Mouse (Mus musculus): ENCODE data around the gene Odam. TPM values are rescaled to one million over a fixed set of nuclear protein-coding genes. Genes with fewer than 3 reads are reported as not detected.

The Odam gene
- not detected for total RNA-seq (2021)

DNA sequence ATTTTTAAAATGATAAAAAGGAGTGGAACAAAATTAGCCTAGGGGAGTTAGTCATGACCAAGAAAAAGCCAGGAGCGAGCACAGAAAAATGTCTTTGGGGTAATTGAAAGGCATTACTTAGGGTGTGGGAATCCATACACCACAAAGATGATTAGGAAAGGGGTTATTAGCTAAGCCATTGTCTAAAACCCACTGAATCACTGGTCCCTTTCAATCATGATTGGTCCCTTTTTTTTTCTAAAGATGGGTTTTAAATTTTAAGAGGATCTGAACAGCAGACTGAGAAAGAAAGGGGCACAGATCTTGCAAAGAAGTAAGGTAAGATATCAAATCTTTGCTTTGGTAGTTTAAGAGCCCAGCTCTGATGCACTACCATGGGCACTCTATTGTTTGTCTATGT is at the start of gene Odam:
TSS of gene Odam (plus strand) at position 301 of the 400 bp plus-strand sequence.
- intact Hi-C loops (cut with DNase I), result no loop called here
- no peak for DNase-seq (ENCODE audit: extremely low spot score in 1 of 2, low spot score in 2 of 2)

DNA sequence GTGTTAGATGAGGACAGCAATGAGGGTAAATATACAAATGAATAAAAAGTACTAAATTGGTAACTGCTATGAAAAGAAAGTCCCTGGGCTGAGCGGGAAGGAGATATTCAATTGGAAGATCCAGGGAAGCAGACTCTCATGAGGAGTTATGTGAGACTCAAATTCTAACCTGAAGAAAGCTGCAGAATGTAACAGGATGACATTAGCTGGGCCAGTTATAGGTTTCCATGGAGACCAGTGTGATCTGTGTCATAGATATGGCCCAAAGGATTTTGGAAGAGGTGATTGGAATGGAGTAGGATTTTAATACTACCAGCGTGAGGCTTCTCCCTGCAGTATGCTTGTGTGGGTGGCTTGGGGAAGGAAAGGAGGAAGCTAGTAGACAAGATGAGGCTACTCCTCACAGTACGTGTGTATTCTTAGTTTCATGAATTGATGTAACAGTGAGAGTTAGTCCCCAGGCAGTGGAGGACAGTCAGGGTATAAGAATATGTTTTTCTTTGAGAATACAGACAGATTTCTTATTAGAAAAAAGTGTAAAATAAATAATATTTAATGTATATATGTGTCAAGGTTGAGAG is 29.6 kb upstream of the Odam start:
- DNase-seq (ENCODE audit: extremely low spot score in 1 of 2, low spot score in 2 of 2), result no peak
- intact Hi-C loops (cut with DNase I), result no loop called here

DNA sequence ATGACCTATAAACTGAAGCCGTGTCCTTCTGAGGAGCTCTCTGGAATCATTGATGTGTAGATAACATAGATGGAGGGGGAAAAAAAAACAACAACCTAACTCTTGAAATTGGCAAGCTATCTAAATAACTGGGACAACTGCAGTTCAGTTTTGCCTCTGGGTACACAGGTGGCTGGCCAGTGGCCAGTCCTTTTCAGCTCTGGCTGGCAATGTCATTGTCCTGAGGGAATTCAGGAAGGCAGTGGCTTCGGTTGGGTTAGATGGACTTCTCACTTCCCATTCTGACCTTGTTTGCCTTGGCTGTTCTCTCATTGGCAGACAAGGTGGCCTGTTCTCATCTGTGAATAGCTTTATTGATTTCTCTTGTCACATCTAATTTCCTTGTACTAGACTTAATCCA is 14.7 kb upstream of the Odam start:
- no peak for DNase-seq (ENCODE audit: extremely low spot score in 1 of 2, low spot score in 2 of 2)
- intact Hi-C loops (cut with DNase I), result no loop called here

DNA sequence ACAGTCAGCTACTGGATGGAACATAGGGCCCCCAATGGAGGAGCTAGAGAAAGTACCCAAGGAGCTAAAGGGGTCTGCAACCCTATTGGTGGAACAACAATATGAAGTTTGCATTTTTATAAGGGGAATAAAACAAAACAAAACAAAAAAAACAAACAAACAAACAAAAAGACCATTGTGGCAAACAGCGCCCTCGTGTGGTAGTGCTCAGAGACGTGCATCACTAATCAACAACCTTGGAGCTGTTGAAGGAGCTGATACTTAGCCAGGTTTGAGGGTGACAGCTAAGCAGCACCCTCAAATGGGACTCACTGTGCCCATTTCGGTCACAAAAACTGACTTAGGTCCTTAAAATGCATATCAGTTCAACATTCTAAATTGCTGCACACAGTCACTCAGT is 13.4 kb upstream of the Odam start:
- intact Hi-C loops (cut with DNase I), result no loop called here
- no peak for DNase-seq (ENCODE audit: extremely low spot score in 1 of 2, low spot score in 2 of 2)

DNA sequence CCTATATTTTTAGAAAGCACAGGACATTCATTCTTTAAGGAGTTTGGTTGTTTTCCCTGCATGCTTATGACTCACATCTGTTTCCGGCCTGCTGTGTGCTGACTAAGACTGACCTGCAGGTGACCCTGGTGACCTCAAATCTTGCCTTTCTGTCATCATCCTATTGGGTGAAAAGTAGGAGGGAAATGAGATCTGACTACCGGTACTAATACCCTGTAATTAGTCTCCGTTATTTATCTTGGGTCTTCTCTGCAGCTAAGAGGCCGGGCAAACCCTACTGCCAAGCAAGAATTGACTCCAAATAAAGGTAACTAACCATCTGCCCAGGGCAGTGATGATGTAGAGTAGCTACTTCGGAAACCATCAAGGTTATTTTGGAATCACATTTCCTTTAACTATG is 40.5 kb downstream of the Odam start, which contains the start of gene Csn3:
TSS of gene Csn3 (plus strand) at position 208 of the 400 bp plus-strand sequence.
- intact Hi-C loops (cut with DNase I), result no loop called here
- no peak for DNase-seq (ENCODE audit: extremely low spot score in 1 of 2, low spot score in 2 of 2)

DNA sequence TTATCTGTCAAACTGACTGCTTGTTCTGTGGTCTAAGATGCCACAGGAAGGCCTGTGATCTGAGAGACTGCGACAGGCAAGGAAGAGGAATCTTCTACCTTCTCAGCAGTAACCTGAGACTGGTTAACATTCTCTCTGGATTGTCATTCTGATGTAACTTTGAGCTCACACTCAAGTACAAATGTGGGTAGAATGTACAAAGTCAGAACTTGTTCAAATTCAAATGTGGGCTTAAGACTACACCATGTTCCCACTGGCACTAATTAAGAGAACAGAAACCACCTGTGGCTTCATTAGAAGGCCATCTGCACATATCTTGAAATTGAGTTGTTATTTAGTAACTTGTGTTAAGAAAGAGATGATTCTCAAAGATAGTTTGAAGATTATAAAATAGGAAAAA is 46.8 kb downstream of the Odam start:
- no peak for DNase-seq (ENCODE audit: extremely low spot score in 1 of 2, low spot score in 2 of 2)
- intact Hi-C loops (cut with DNase I), result no loop called here

DNA sequence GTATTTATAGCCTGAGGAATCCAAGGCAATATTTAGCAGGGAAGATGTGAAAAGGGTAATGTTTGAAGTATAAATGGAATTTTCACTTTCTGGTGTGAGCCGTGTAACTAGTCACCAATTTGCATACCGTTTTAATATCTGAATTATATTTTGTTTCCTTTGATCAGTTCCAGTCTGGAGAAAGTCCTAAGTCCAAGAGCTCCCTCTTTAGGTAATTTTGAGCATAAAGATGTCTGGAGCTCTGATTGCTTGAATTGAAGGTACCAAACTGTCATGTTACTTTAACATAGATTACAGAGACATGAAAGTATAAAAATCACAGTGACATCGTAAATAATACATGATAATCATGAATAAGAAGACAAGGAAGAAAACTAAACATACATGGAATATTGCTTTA is 55.9 kb downstream of the Odam start:
- intact Hi-C loops (cut with DNase I), result no loop called here

DNA sequence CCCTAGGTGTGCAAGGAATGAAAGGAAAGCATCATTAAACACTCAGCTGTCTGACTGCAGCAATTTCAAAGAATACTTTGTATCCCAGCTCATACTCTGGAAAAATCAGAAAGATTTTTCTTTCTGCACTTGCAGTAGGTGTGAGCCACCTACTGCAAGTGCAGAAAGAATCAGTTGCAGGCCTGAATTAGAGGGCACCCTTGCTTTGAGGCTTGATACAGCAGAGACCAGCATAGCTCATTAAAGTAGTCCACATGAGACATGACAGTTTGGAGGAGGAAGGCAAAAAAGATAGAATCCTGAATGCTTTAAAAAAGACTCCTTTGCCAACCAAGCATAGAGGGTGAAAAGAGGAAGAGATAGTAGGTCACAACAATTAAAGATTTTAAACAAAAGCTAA is 57.7 kb downstream of the Odam start:
- no peak for DNase-seq (ENCODE audit: extremely low spot score in 1 of 2, low spot score in 2 of 2)
- intact Hi-C loops (cut with DNase I), result no loop called here

More for the DNA sequence above, 55.9 kb downstream of the Odam start:
- peak in 1 of 2 experiments; percentile 15 for DNase-seq (ENCODE audit: extremely low spot score in 1 of 2, low spot score in 2 of 2)

Other genes with a start within 250 kb of the Odam start
- gene Csn1s1, start 218.8 kb upstream of the Odam start, total RNA-seq (2021), result not detected
- not detected for gene Csn2, start 185.4 kb upstream of the Odam start, total RNA-seq (2021)
- not detected for gene Csn1s2a, start 110.5 kb upstream of the Odam start, total RNA-seq (2021)
- gene Csn1s2b, start 76.9 kb upstream of the Odam start, total RNA-seq (2021), result not detected
- gene Prr27, start 59.3 kb upstream of the Odam start, total RNA-seq (2021), result not detected
- not detected for gene Csn3, start 40.5 kb downstream of the Odam start, total RNA-seq (2021)
- gene 2310003L06Rik, start 84.4 kb downstream of the Odam start, total RNA-seq (2021), result not detected
- gene Gm28434, start 84.5 kb downstream of the Odam start, total RNA-seq (2021), result not detected
- gene Cabs1, start 94.4 kb downstream of the Odam start, total RNA-seq (2021), result not detected
- gene Smr3a, start 117.5 kb downstream of the Odam start, total RNA-seq (2021), result not detected
- not detected for gene Smr2, start 201.5 kb downstream of the Odam start, total RNA-seq (2021)
- gene Gm11116, start 226.5 kb downstream of the Odam start, total RNA-seq (2021), result not detected